In genomic region chr10:94034876-94035657, GRCm38 (mm10) we compare ENCODE assay signal across 8 mouse cellular contexts. TPM values are rescaled to one million over a fixed set of nuclear protein-coding genes. Genes with fewer than 3 reads are reported as not detected.
DNase-seq lines count a peak whose midpoint lies in the region; ATAC-seq lines count a peak whose summit lies in the region.

No protein-coding gene starts in this region.

- WGBS in embryonic facial prominence, embryonic 10.5 days = 2% methylated on average over 30 of the region's 30 CpGs
- 1% methylated on average over 30 of the region's 30 CpGs for WGBS in stomach, embryonic 14.5 days

- ATAC-seq in megakaryocyte progenitor cell, adult 5-6 weeks (replicated peaks; ENCODE audit: poor library complexity) = peak; percentile 53
- ATAC-seq in stomach, embryonic 14.5 days (ENCODE audit: insufficient number of reproducible peaks, insufficient read depth, low FRiP score, low read depth) = peak; percentile 82

- H3K9me3 ChIP-seq in embryonic facial prominence, embryonic 10.5 days = no peaks in the 10 kb centered on the region
- H3K9me3 ChIP-seq in stomach, embryonic 14.5 days (ENCODE audit: control insufficient read depth, low read depth, low read length) = no peaks in the 10 kb centered on the region

- no peaks in the 10 kb centered on the region for H3K27me3 ChIP-seq in embryonic facial prominence, embryonic 10.5 days (replicated peaks; ENCODE audit: low read depth, poor library complexity, severe bottlenecking)
- H3K27me3 ChIP-seq in stomach, embryonic 14.5 days (ENCODE audit: control insufficient read depth, insufficient read depth, low read length) = no peaks in the 10 kb centered on the region

- peak overlapping the region; percentile 46 for H3K4me2 ChIP-seq in stomach, embryonic 14.5 days (replicated peaks; ENCODE audit: low read depth, low read length)

- H3K27ac ChIP-seq in embryonic facial prominence, embryonic 10.5 days (replicated peaks) = peak overlapping the region; percentile 92
- H3K27ac ChIP-seq in stomach, embryonic 14.5 days (ENCODE audit: low read length) = peak overlapping the region; percentile 39; the same call in 1 of the 2 replicates

- peaks cover 27% of the 10 kb centered on the region for H3K4me1 ChIP-seq in embryonic facial prominence, embryonic 10.5 days
- H3K4me1 ChIP-seq in stomach, embryonic 14.5 days (ENCODE audit: control insufficient read depth, insufficient read depth, low read length) = peaks cover 7% of the 10 kb centered on the region; the same call in 1 of the 2 replicates

- peak; percentile 26 for DNase-seq in gastrocnemius, adult 18-20 months (ENCODE audit: low spot score)
- DNase-seq in gastrocnemius, postnatal 25 days = no peak
- DNase-seq in MN1 (ENCODE audit: low spot score) = peak; percentile 72
- DNase-seq in embryonic facial prominence, embryonic 10.5 days (ENCODE audit: low spot score) = peak; percentile 75
- peak; percentile 63 to 66 for DNase-seq in heart, postnatal 14 days
- peak; percentile 60 for DNase-seq in left cerebral cortex, postnatal 4 days

- H3K36me3 ChIP-seq in embryonic facial prominence, embryonic 10.5 days (replicated peaks) = peaks cover 5% of the 10 kb centered on the region
- H3K36me3 ChIP-seq in stomach, embryonic 14.5 days (ENCODE audit: control insufficient read depth, insufficient read depth, low read length) = peaks cover 4% of the 10 kb centered on the region

- H3K4me3 ChIP-seq in embryonic facial prominence, embryonic 10.5 days = peak overlapping the region; percentile 79
- peak overlapping the region; percentile 80 for H3K4me3 ChIP-seq in stomach, embryonic 14.5 days (ENCODE audit: low read depth, low read length)

- peak overlapping the region; percentile 64 for H3K9ac ChIP-seq in stomach, embryonic 14.5 days (replicated peaks; ENCODE audit: low read depth, low read length)

- intact Hi-C loops in heart, postnatal 14 days (cut with DNase I) = no loop called here
- intact Hi-C loops in left cerebral cortex, postnatal 4 days (cut with DNase I) = loop anchor here (2.0 kb wide), 1 partner anchor 82 kb away; no protein-coding TSS in a partner anchor

RNA-seq across cellular contexts. Expression of gene Vezt, which starts 0.6 kb away (rescaled TPM):
- total RNA-seq in gastrocnemius, adult 18-20 months (2021) = 10 to 100 TPM; 54.1 to 59.7 TPM
- 10 to 100 TPM; 27.6 to 28.8 TPM for total RNA-seq in gastrocnemius, postnatal 25 days (2021)
- 24.8 and 25.0 TPM in 2 replicates for polyA plus RNA-seq in embryonic facial prominence, embryonic 10.5 days (2016; fragmentation: Nextera tagmentation; extraction: Ambion mirVana)
- total RNA-seq in heart, postnatal 14 days (2021) = 10 to 100 TPM; 34.9 to 35.3 TPM
- total RNA-seq in left cerebral cortex, postnatal 4 days (2021) = 100 to 1,000 TPM in 1 of 2 experiments, 10 to 100 TPM in 1; 96.2 to 106 TPM
- total RNA-seq in megakaryocyte progenitor cell, adult 5-6 weeks (2015) = 4.9 and 5.8 TPM in 2 replicates
- total RNA-seq in megakaryocyte progenitor cell, adult 5-6 weeks (2017) = 16.4 and 16.7 TPM in 2 replicates
- 29.7 and 33.7 TPM in 2 replicates for polyA plus RNA-seq in stomach, embryonic 14.5 days (2014; fragmentation: Nextera tagmentation; extraction: Ambion mirVana)

RNA-seq across cellular contexts. Expression of gene Fgd6, which starts 0.7 kb away (rescaled TPM):
- total RNA-seq in gastrocnemius, adult 18-20 months (2021) = 1 to 10 TPM; 2.7 to 3.0 TPM
- total RNA-seq in gastrocnemius, postnatal 25 days (2021) = 1 to 10 TPM; 2.0 to 2.7 TPM
- 4.0 and 4.5 TPM in 2 replicates for polyA plus RNA-seq in embryonic facial prominence, embryonic 10.5 days (2016; fragmentation: Nextera tagmentation; extraction: Ambion mirVana)
- total RNA-seq in heart, postnatal 14 days (2021) = 1 to 10 TPM; 6.9 to 7.3 TPM
- total RNA-seq in left cerebral cortex, postnatal 4 days (2021) = 1 to 10 TPM; 5.5 to 5.8 TPM
- total RNA-seq in megakaryocyte progenitor cell, adult 5-6 weeks (2015) = 1.0 and 1.6 TPM in 2 replicates
- 0.58 and 1.6 TPM in 2 replicates for total RNA-seq in megakaryocyte progenitor cell, adult 5-6 weeks (2017)
- 4.0 and 4.6 TPM in 2 replicates for polyA plus RNA-seq in stomach, embryonic 14.5 days (2014; fragmentation: Nextera tagmentation; extraction: Ambion mirVana)
